Mouse (Mus musculus) adrenal gland, adult (tissue): ENCODE measurements around the gene Iba57.

Experiments used
- DNase-seq, 2 experiments: peaks; one replicate each; pipeline ENCODE4 v3.0.0; 2022 to 2023; ENCODE audit warnings: low spot score in 1 of 2; ENCODE audit not compliant: inconsistent age in 2 of 2

Gene Iba57

DNA sequence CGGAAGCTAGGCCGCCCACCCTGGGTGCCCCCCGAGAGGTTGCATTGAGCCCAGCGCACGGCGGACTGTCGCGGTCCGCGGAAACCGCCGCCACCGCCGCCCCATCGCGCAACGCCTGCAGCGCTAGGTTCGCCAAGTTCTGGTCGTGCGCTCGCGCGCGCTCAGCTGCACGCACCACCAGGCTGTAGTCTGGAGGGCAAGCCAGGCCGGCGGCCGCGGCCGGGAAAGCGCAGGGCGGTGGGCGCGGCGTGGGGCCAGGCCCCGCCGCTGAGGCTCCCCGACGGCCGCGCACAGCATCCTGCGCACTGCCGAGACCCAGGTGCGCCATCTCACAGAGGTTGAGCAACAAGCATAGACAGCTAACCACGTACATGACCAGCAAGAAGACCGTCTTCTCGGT is 12.9 kb upstream of the Iba57 start:
- DNase-seq: no peak

DNA sequence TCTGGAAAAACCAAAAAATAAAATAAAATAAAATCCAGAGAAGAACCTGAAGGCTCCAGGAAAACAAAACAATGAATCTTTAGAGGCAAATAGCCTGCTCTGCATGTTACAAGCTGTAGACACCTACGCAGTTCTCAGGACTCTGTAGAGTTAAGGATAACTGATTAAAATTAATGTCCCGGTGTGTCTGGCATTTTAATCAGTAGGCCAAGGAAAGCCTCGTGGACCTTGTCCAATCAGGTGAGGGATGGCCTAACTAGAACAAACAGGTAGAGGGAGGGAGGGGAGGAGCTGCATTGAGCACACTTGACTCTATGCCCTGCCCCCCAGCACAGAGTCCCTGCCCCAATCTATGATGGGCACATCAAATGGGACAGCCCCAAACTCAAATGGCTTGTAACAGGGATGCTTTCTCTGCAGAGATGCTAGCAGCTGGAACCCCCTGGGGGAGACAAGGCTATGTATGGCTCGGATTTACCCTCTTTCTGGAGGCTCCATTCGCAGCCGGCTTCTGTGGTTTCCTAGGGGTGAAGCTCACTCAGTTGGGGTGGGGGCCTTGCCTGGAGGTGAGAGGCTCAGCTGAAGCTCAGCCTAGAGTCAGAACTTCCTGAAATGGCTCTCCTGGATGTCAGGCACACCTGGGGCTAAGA is 10.8 kb upstream of the Iba57 start:
- no peak for DNase-seq

DNA sequence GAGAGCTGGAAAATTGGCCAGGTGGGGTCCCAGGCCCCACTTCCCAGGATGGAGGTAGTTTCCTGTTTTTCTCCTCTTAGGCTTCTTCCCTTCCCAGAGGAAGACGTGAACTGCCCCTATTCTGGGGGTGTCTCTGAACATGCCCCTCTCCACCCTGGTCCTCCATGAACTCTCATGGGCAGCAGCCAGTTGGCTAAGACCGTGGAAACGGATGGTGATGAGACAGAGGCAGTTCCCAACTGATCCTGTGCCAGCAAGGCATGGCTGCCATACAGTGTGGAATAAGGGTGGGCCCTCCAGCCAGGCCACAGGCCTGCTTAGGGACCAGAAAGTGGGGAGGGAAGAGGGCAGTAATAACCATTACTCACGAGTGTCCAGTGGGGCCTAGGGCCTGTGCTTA is 7.0 kb upstream of the Iba57 start:
- no peak for DNase-seq

DNA sequence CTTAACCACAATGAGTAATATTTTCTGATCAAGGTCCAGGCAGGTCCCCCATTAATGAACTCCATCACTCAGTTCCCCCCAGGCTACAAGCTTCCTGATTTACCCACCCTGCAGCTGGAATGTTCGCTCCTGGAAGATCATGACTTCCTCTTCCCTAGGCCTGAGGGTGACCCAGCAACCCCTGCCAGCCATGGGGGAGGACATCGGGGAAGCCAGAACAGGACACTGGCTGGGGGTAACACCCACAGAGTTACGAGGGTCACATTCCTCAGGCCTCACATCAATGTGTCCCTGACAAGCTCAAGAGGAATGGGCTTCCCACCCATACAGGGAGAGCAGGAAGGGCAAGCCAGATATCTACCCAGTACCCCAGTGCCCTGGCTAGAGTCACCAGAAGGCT is 6.3 kb upstream of the Iba57 start:
- DNase-seq: no peak

DNA sequence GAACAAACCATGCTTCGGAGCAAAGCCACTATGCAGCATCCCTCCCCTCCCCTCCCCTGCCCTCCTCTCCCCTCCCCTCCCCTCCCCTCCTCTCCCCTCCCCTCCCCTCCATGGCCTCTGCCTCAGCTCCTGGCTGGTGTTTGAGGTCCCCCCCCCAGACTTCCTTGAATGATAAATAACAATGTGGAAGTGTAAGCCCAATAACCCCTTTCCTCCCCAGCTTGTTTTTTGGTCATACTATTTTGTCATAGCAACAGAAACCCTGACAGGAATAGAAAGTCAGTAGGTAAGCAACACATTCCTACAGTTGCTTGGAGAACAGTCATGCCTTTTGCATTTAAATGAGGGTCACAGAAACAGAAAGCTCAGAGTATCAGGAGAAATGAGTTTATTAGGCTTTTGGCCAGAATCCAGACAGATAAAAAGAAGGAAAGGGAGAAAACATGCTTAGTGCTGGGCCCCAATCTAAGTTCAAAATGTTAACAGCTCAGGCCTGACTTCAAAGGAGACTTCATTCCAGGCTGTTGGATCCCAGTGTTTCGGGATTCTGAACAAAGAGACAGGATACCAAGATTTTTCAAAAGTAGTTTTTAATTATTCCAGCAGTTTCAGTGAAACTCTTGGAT is 2.2 kb upstream of the Iba57 start:
- DNase-seq: no peak

DNA sequence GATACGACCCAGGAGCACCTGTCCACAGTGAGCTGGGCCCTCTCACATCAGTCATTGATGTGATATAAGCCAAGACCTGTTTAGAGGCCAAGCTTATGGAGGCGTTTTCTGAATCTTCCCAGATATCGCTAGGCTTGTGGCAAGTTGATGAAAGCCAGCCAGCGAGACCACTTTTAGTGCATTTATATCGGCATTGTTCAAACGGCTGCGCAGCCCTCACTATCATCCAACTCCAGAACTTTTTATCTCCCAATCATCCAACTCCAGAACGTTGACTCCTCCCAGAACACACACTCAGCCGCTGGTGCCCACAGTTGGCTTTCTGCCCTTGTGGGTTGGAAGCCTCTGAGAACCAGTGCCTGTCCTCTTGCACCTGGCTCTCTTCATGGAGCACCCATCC is 845 bp upstream of the Iba57 start:
- DNase-seq: no peak

DNA sequence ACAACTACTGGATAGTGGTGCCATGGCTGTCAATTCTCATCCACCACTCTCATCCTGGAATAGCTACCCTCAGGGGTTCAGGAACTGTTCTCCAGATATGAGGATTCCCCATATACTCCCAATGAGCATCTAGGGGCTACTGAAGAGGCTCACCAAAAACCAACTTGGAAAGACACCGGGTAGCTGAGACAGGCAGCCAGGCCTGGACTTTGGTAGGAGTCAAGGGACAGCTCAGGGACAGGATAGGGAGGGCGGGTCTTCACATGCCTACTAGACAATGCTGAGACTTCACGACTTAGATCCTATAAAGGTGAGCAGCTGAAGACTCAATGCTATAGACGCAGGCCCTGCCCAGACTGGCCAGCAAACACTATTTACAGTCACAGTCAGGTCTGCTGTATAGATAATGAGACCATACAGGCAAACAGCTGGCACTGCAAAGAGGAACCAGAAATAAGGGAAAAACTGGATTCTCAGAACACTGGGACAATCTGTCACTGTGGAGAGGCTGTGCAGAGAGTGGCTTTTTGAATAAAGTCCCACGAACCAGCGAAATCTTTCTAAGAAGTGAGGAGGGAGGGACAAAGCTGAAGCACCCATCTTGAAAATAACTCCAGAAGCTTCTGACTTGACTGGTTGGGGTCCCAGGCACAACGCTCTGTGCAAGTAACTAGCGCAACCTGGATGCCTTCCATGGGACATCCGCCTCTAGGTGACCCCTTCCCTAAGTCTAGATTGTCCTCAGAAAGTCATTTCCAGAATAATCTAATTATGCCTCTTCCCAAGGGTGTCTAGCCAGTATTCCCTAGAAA is 890 bp downstream of the Iba57 start:
- no peak for DNase-seq

DNA sequence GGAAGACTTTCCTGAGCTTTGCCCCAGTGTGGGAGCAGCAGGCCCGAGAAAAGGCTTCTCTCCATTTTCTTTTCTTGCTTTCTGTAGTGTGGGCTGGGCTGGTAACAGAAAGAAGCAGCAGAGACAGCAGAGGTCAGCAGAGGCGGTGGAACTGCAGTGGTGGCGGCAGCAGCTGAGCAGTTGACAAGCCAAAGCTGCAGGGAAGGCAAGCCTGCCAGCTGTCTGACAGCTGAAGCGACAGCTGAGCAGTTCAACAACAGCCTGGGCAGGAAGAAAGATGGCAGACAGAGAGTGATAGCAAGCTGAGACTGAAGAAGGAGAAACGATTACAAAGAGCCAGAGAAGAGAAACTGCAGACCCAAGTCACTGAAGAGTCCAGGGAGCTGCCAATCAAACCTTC is 2.1 kb downstream of the Iba57 start:
- no peak for DNase-seq

DNA sequence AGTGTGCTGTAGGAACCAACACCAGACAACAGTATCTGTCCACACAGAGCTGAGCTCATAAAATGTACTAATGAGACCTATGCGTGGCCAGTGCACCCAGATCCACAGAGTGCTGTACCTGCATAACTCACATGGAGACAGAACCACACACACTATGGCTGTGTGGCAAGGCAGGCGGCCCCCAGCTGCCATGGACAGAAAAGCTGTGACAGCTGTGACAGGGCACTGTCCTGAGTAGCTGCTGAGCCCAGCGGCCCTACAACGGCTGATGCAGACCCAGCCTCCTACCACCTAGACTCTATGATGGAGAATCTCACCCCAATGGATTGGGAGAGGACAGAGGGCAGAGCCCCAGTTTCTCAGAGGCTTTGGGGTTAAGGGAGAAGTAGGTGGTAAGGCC is 4.0 kb downstream of the Iba57 start:
- no peak for DNase-seq

DNA sequence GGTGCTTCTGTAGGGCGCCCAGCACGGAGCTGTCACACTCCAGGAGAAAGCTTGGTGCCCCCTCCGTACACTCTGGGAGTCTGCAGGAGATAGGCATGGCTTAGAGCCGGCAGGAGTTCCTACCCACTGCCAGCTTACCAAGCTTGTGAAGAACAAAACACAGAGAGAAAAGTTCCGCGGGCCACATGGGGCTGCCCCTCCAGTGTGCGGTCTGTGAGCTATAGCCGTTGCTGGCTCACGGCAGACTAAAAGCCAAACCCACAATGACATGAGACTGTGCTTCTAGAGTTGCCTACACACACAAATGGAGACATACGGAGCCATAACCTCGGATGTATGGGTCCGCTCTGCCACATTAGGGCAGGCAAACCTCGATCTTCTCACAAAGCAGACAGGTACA is 4.4 kb downstream of the Iba57 start:
- no peak for DNase-seq

DNA sequence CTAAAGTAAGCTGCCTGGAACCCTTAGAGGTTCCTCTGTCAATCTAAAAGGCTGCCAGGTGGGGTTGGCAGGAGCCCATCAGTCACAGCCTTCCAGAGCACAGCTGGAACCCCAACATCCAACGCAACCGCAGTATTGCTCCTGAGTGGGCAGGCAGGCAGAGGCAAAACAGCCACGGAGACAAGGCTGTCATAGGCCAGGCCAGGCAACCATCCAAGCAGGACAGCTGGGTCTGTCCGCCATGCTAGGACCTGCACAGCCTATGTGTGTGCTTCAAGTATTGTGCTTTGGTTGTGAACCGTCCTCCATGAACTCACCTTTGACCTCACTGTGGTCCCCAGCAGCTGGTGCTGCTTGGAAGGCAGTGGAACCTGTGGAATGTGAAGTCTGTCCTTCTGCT is 7.6 kb downstream of the Iba57 start:
- no peak for DNase-seq

DNA sequence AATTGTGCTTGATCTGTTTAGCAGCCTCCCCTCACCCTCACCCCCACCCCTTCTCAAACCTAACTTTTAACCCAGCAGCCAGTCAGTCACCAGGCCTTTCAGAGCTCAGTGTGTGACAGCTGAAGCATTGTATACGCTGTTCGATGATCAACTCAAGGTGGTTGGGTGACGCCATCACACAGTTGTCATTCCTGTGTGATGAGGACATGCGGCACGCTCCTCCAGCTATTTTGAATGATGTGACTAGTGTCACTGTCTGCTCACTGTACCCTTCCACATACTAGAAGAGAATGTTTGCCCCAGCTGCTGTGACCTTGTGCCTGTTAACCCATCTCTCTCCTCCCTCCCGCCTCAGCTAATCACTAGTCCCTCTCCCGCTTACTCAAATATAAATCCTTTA is 9.3 kb downstream of the Iba57 start:
- DNase-seq: peak; percentile 71 to 75

DNA sequence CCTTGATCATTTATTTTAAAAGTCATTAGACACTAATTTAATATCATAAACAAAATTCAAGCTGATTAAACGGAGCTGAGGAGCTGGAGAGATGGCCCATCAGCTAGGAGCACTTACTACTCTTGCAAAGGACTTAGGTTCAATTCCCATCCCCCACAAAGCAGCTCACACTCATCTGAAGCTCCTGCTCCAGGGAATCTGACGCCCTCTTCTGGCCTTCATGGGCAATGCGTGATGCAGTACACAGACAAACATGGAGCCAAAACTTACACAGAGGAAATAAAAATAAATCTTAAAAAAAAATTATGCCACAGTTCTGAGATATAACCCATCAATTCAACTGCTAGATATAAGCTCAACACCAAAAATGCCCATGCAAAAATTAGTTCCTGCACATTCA is 11.8 kb downstream of the Iba57 start:
- DNase-seq: no peak

DNA sequence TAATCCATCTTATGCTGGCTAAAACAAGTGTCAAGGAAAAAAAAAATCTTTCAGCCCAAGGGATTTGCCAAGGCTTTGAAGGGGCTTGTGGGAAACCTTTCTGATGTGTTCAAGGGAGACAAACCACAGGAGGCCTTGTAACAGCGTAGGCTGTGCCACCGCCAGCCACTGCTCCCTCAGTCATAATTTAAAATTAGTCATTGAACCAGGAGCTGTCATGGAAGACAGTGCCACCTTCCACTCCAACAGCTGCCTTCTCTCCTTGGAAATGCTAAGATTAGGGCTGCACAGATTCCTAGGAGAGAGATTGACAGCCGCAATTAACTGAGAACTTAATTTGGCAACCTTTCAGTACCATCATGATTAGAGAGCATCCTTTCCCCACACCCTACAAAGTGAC is 14.2 kb downstream of the Iba57 start:
- DNase-seq: peak; percentile 53 to 67

DNA sequence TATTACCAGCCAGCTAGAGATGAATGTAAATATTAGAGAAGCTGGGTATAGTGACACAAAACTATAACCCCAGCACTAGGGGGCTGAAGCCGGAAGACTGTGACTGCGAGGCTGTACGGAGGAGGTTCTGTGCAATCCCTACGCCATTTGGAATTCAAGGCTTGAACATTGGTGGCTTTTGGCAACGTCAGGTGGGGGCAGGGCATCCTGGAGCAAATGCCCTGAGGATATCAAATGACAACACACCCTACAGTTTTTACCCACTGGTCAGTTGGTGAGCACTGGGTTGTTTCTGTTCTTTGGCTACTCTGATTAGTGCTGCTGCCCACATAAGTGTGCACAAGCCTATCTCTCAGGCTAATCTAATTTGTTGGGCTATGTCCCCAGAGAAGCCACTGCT is 20.6 kb downstream of the Iba57 start:
- DNase-seq: no peak

DNA sequence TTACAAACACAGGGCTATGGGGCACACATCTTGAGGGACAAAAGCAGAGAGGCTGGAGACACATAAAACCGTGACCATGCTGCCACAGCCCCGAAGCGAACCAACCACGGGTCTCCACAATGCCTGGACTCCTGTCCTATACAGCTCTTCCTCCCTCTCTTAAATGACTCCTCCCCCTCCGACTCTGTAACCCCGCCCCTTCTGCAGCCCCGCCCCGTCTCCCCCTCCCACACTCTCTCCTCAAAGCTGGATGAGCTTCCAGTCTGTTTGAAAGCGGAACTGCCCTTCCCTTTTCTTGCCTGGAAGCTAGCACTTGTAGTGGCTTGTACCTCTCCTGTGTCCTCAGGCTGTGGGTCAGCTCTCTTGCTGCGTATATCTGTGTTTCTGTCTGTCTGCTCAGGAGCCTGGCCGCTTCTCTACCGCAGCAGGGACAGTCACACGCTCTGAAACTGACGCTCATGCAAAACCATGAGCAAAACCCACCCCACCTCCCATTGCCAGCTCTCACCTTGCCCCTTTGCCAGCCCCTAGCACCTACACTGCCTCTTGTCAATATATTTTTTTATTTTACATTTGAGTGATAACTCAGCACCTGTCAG is 21.7 kb downstream of the Iba57 start:
- DNase-seq: no peak

DNA sequence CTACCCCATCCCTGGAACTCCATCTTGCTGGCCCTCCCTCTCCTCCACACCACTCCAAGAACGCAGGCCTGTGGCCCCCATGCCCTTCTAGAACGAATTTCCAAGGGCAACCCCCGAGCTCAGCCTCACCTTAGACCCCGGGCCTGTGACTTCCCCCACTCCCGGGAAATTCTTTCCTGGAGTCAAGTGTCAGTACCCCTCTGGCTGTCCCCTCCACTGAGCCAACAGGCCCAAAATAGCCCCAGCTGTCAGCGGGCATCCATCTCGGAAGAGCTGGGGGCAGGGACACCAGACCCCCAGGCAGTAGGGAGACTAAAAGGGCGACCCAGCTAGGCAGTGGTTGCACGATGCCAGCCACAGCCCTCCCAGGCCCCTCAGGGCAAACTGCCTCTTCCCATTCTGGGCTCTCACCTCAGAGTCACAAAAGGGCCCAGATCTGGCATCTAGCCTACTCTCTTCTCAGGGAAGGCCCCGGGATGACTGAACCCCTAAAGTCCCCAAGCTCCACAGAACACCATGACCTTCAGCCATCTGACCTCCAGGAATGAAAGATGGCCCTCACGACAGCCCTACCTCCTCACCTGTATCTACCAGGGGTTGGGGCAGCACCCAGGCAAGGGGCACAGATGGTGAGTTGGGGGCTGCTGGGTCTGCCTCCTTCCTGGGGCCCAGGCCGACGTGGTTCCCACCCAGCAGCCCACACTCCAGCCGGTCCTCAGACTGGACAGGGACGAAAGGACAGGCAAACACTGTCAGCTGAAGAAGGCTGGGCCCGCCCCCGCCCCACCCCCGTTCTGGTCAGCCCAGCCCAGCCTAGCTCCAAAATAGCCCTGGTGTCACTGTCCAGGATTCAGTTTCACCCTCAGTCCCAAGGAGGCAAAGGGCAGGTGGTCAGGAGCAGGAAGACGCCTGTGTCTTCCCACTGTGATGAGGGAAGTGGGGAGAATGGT is 24.7 kb downstream of the Iba57 start:
- DNase-seq: no peak

DNA sequence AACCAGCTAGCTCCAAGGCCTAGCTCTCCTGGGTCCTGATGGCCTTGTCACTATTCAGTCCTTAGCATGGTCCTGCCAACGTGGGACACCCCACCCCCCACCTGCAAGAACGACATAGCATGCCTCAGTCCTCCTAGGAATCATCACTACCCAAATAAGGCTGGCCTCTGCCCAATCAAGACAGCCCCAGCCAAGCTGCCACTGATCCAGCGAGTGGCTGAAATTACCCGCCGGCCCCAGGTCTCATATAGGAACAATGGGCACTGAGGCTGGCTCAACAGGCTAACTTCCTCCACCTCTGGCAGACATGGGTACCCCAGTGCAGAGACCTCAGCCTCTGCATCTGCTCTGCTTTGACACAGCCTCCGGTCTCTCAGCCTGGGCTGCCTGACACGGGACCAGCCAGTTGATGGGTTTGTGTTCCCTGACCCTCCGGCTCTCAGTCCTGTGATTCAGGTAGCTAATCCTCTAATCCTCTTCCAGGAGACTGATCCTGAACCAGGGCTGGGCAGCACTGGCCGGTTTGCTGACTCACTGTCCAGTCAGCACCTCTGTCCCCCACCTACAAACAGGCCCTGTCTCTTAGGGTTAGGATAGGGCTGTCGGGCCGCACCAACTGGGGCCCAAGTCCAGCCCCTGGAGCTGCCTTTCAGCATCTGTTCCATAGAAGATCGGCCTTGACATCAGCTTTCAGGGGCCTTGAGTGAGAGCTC is 26.4 kb downstream of the Iba57 start:
- no peak for DNase-seq

DNA sequence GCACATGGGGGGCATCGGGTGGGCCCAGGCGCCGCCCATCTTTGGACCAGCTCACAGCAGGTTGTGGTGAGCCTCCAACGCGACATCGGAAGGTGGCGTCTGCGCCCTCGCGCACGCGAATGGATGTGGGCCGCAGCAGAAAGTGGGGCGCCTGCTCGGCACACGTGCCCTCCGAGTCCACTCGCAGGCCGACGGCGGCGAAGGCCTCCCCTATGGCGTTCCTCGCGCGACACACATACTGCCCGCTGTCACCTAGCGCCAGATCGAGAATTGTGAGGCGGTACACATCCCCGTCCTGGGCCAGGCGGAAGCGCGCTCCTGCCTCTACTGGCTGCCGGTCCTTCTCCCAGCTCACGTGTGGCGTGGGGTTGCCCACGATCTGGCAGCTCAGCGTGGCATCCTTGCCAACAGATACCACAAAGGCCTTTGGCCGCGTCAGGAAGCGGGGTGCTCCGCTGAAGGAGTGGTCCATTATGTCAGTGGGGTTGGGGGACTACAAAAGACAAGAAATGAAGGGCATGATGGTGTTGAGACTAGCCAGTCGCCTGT is 27.6 kb downstream of the Iba57 start, which contains the start of gene Obscn:
Gene Obscn (minus strand): TSS at position 499 of the 549 bp plus-strand sequence.
- DNase-seq: peak in 1 of 2 experiments; percentile 18
